Mouse (Mus musculus) layer of hippocampus, postnatal 36 days (tissue): ENCODE data around the gene Map2k1. TPM values are rescaled to one million over a fixed set of nuclear protein-coding genes. Genes with fewer than 3 reads are reported as not detected.

Experiments
- DNase-seq, 2 experiments: peaks; one replicate each; pipeline ENCODE4 v3.0.0; 2022
- total RNA-seq, 2 experiments: library from RNA; stranded (reverse); gene quantifications; 2 replicates each; pipeline ENCODE4 v1.2.3; 2021

The Map2k1 gene
- total RNA-seq, 2 experiments from 2014 or later = 315 to 336 TPM

DNA sequence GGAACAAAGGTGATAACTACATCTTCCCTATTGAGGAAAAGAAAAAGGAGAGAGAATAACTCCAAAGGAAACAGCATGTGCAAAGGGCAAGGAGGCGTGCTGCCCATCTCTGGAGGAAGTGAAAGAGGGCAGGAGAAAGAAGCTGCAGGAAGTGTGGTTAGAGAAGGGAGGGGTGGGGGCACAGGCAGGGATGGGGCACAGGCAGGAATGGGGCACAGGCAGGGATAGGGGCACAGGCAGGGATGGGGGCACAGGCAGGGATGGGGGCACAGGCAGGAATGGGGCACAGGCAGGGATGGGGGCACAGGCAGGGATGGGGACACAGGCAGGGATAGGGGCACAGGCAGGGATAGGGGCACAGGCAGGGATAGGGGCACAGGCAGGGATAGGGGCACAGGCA is 4.1 kb downstream of the Map2k1 start:
- no peak for DNase-seq

DNA sequence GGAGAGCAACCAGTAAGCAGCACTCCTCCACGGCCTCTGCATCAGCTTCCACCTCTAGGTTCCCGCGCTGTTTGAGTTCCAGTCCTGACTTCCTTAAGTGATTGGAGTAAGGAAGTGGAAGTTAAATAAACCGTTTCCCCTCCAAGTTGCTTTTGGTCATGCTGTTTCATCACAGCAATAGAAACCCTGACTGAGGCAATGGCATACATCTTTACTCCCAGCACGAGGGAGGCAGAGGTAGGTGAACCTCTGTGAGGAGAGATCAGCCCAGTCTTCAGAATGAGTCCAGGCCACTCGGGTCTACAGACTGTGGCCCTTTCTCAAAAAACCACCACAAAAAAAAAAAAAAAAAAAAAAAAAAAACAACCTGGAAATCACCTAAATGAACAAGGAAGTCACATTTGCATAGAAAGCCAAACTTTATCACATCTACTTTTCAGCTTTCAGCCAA is 11.0 kb downstream of the Map2k1 start:
- no peak for DNase-seq

DNA sequence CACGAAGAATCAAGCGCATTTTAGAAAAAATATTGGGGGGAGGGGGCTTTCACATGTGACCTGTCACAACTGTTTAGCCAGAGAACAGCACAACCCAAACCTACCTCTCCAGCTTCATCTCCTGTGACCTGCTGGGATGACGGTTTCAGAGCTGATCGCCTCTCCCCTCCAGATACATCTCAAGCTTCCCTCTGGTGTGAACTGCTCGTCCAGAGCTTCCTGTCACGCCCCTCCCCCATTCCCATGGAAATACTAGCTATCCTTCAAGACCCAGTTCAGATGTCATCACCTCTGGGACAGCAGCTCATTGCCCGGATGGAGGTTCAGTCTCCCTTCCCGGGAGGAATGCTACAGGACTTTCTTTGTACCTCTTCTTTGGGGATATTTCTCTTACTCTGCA is 12.8 kb downstream of the Map2k1 start:
- no peak for DNase-seq

- no peak for DNase-seq
These were observed 13.3 kb downstream of the Map2k1 start for GRCm38 (mm10) chr9:64240116-64240515.

- DNase-seq = no peak
These were observed 17.4 kb downstream of the Map2k1 start for GRCm38 (mm10) chr9:64236056-64236455.

DNA sequence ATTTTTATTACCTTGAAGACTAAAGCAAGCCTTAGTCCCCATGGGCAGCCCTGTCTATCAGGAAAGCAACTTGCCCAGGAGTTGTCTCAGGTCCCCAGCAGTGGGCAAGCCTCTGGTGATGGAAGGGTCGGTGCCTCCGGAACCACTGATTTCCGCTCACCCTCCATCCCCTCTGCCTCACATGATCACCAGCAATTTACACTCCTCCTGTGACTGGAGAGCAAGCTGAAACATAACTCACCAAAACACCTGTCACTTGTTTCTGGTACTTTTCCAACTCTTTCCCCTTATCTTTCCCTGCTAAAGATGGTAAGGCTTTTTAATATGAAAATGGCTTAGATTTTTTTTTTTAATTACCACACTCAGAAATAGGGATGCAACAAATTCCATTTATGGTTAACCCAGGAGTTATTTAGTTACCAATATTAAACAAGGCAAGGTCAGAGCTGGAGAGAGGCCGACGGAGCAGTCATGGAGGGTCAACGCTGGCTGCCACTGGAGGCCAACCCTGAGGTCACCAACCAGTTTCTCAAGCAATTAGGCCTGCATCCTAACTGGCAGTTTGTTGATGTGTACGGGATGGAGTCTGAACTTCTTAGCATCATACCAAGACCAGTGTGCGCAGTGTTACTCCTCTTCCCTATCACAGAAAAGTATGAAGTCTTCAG is 18.5 kb downstream of the Map2k1 start, which contains the start of gene Uchl4:
Uchl4 (plus strand) TSS at position 434 of the 668 bp plus-strand sequence.
- no peak for DNase-seq

DNA sequence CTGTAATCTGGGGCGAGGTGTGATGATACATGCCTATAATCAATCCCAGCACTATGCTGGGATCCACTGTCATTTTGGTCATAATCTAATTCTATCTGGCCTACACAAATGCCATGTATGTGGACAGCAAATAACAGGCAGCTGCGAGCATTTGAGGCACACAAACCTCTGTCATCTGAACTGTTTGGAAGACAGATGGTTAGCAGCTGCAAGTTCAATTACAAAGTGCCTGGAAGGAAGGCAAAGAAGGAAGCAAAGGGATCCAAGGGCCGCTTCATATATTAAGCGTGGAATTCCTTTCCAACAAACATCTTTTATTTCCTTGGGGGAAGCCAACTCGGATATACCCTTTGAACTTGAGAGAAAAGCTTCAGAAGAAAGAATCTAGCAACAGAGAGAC is 19.8 kb downstream of the Map2k1 start:
- DNase-seq = no peak

DNA sequence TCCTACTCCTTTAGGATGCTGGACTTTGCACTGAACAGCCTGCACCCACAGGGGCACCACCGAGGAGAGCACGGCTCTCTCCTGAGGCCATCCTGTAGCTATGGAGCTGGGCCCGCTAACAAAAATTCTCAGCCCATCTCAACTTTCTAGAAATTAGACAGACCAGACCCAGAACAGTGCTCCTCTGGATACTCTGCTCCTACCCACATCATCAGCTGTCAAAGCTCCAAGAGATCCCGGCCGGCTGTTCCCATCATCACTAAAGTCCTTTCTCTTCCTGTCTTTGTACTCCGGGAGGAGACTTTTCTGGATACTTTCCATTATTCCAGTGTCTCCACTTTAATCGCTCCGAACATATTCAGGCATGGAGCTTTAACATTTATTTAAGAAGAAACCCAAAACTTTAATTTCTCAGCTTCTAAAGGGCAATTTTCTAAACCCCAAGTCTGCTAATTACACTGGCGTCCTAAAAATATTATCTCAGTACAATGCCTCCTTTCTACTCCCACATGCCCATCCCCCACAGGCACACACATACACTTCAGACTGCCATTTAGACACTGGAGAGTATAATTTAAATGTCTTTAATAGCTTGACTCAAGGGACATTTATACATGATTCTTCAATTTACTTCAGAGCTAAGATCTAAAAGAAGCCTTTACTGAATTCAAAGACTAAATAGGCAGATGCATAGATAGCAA is 21.0 kb downstream of the Map2k1 start:
- no peak for DNase-seq

DNA sequence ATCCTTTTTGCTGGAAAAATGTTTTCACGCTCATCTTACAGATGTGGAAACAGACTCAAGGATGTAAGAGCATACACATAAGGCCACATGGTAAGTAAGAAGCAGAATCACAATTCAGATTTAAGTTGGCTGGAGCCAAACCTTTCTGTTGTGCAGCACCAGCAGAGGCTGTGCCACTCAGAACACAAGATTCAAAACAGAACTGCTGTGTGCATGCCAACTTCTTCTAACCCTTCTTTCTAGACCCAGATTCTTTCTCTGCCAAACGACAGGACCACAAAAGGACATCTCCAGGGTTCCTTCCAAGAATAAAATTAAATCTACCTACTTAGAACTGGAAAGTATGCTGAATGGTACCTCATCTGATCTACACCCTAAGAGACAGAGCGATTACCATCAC is 21.8 kb downstream of the Map2k1 start:
- DNase-seq = no peak

DNA sequence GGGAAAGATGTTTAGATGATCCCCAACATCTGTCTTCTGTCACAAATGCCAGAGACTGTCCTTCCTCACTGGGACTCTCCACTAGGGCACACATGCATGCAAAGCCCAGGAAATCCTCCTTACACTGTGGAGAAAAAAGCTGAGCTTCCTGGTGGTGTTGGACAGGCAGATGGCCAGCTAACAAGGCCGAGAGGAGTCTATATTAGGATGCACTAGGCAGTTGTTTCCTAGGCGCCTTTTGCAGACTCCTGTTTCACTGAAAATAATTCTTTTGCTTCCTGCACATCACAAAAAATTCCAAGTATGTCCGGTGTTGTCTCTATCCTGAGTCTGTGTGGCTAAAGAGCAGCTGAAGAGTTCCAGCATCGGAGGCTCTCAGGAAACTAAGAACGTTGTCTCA is 22.3 kb downstream of the Map2k1 start:
- DNase-seq = no peak

GRCm38 (mm10) chr9:64228972-64229371 is 24.5 kb downstream of the Map2k1 start:
- no peak for DNase-seq

DNA sequence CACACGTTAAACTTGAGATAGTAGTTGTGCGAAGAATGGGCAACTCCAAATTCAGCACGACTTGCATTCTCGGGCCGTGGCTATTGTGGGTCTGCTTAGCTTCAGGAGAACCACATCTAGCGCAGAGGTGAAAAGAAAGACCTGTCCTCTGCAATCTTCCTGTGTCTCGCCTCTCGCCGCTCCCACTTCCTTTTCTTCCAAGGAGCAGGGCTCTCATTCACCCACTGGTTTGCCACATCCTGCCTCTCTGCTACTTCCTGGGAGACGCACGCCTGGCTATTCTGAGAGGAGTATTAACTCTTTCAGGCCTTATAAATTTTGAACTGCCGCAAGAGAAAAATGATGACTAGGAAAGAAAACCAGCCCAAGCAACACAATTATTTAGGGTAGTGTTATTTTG is 25.7 kb downstream of the Map2k1 start:
- no peak for DNase-seq

- no peak for DNase-seq
These were observed 27.6 kb downstream of the Map2k1 start for GRCm38 (mm10) chr9:64225805-64226204.

- no peak for DNase-seq
These were observed 31.3 kb downstream of the Map2k1 start for GRCm38 (mm10) chr9:64222098-64222497.

DNA sequence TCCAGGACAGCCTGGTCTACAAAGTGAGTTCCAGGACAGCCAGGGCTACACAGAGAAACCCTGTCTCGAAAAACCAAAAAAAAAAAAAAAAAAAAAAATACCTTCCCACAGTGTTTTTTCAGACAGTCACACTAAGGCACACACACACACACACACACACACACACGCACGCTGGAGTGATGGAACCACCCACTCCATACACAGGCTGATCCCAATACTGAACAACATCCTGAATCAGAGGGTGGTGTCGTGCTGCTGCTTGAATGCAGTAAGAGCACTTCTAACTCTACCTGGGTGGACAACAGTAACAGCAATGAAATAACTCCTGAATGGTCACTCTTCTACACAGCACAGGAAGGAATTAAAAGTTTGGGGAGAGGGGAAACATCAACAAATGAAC is 32.0 kb downstream of the Map2k1 start:
- DNase-seq = peak in 1 of 2 experiments; percentile 24

DNA sequence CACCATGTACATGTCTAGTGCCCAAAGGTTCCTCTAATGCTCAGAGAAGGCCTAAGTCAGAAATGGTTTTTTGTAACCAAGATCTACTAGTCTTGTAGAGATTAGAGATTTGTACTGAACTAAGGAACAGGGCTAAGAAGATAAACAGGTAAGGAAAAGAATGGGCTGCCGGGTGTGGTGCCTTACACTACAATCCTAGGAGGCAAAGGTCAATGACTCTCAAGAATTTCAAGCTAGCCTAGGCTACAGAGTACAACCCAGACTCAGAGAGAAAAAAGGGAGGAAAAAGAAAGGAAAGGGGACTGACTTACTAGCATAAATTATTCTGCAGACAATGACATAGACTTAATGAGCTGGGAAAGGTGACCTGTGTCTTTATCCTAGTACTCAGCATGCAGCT is 32.8 kb downstream of the Map2k1 start:
- no peak for DNase-seq

DNA sequence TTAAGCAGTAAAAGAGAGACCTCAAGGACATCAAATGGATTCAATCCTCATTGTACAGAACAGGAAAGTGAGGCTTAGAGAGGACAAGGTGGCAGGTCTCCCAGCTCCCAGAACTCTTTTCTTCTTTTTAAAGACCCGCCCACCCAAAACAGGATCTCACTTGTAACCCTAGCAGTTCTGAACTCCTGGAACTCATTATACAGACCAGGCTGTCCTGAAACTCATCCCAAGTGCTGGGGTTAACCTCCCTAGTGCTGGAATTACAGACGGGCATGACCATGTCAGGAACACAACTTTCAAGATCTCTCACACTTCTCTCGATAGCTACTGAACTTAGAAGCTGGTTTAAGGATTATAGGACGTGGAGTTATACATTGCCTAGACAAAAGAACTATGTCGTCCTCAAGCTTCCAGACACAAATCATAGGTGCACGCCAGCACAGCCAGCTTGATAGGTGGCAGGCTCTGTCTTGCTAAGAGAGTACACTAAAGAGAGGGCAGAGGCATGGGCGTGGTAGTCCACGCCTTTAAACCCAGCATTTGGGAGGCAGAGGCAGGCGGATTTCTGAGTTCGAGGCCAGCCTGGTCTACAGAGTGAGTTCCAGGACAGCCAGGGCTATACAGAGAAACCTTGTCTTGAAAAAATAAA is 33.5 kb downstream of the Map2k1 start:
- DNase-seq = no peak

DNA sequence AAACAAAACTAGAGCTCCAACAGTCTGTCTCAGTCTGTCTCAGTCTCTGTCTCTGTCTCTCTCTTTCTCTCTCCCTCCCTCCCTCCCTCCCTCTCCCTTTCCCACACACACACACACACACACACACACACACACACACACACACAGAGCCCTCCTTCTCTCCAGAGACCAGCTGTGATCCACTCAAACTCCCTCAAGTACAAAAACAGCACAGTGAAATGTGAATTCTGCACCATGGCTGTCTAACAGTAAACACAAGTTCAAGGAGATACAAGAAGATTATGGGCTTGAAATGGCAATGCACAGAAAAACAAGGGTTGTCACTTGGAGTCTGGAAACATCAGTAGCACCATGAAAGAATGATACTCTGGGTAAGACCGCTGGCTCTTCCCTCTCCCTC is 34.1 kb downstream of the Map2k1 start:
- no peak for DNase-seq

DNA sequence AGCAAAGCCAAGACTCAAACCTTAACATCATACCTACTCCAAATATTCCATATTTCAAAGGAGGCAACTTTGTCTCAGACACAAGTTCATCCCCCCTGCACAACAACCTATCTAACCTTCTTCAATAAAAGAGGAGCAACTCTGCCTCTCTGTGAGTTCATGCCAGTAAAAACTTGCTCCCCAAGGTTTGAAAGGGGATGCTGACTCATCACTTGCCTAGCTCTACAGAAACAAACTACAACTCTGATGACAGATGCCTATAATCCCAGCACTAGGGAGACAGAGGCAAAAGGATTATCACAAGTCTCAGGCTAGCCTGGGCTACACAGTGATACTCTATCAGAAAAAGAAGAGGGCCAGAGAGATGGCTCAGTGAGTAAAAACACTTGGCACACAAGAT is 35.5 kb downstream of the Map2k1 start:
- DNase-seq = no peak

DNA sequence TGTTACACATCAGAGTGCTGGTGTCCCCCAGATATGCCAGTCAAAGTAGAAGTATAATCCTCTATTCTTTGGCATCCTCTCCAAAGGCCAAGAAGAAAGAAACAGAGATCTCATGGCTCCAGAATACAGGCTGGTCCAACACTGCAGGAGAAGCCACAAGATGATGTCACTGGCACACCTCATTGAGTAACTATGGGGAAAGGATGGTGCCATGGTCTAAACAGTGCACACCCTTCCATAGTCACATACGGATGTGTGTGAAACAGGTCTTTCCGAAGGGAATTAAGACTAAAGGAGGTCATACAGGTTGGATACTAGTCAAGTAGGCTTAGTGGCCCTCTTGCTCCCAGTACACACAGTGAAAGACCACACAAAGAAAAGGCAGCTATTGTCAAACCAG is 36.8 kb downstream of the Map2k1 start:
- DNase-seq = no peak

DNA sequence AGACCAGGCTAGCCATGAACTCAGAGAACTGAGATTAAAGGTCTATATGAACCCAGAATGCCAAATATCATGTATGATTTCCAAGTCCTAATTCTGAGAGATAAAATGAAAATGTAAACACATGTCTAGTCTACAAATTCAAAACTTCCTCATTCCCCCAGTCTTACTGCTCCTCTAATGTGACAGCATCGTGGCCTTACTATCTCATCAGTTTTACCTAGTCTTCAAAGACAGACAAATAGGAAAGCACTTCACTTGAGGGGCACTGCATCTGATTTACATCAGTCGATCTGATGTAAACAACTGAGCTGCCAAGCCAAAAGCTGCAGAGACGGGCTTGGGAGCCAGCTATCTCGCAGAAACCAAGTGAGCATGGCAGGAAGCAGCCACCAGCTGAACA is 37.3 kb downstream of the Map2k1 start:
- DNase-seq = no peak

- no peak for DNase-seq
These were observed 39.0 kb downstream of the Map2k1 start for GRCm38 (mm10) chr9:64214452-64214851.

GRCm38 (mm10) chr9:64207509-64208084 is 45.8 kb downstream of the Map2k1 start:
- DNase-seq = peak in 1 of 2 experiments; percentile 29
